Mouse (Mus musculus) mouse embryonic stem cell (cell line): Measurements from ENCODE around the gene Olfr1134.
"Not testable (repeated sequence)": the region's sequence is repeated elsewhere in the genome, so short reads cannot be mapped to it uniquely, and the experiment has no call there.

Source experiments
- in situ Hi-C, 2 experiments: fragments of 300-500 bp; cut with MboI; formaldehyde crosslinking; loops; 1 replicate in 1 of 2; 3 replicates in 1 of 2; pipeline ENCODE4 v1.14.3; 2019 to 2020; ENCODE audit warnings: low sequenced_read_pairs in 2 of 2, low pct_unique_long_range_greater_than_20kb in 1 of 2, mixed read lengths in 1 of 2; ENCODE audit not compliant: unreplicated experiment in 1 of 2

The Olfr1134 gene

GRCm38 (mm10) chr2:87658360-87658759, at the start of gene Olfr1134:
Gene Olfr1134 (minus strand): TSS chr2:87658460.
- in situ Hi-C loops: no loop called here

DNA sequence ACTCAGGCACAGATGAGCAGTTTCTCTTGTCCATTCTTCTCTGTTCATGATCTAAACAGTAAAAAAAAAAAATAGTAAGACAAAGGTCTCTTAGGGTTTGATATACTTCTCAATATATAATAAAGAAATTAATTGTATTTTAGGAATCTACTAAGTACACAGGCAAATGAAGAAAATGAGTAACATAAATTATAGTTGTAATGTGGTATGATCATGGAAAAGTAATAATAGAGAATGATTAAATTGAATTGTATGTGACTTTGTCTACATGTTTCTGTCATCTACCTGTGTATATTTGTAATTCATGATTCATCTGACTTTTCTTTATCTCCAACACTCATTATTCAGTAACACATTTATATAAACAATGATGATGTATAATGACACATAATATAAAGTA, 35.6 kb upstream of the Olfr1134 start, which contains the start of gene Olfr1136:
Gene Olfr1136, minus strand, starts transcription at position 101 of the 400 bp plus-strand sequence.
- in situ Hi-C loops: no loop called here

GRCm38 (mm10) chr2:87673564-87673963, 15.3 kb upstream of the Olfr1134 start, which contains the start of gene Olfr1135:
Gene Olfr1135 (minus strand): TSS chr2:87673664.
- in situ Hi-C loops: no loop called here

DNA sequence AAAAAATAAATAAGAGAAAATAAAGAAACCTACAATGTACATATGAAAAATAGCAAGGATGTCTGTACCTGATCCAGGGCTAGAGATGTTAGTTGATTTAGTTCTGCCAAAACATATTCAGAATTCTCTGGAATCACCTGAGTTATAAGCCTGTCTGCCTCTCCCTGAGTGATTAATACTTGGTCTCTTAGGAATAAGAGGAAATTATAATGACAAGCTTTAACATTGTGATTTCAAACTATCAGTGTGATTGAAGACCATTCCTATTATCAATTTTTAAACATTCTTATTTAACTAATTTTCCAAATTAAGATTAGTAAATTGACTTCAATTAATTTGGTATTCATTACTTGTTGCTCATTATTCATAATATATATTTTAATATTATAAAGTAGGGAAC, 11.0 kb downstream of the Olfr1134 start, which contains the start of gene Olfr1133:
Gene Olfr1133, minus strand, starts transcription at position 101 of the 400 bp plus-strand sequence.
- in situ Hi-C loops: no loop called here

DNA sequence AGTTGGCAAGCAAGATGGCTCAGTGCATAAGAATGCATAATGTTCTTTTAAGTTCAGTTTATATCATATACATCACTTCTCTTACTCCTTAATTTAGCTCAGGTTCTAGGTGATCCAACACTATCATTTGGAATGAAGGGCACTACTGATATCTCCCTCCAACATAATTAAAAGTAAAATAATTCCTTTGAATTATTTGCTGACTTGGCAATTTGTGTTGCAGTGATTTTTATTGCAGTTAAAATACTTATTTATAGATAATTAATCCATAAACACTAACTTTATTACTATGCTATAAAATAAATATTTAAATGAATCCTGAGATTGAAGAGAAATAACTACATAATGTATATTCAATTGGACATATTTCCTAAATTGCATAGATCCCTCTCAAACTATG, 15.8 kb downstream of the Olfr1134 start:
- in situ Hi-C loops: no loop called here

- in situ Hi-C loops: no loop called here
Observed at GRCm38 (mm10) chr2:87637435-87637834, 20.8 kb downstream of the Olfr1134 start, which contains the start of gene Olfr1132. Gene Olfr1132 (minus strand): TSS chr2:87637535.

- in situ Hi-C loops: loop anchor here in 1 of 2 experiments (10.0 kb wide), 1 partner anchor 152 kb away; no protein-coding TSS in a partner anchor
Observed at GRCm38 (mm10) chr2:87626804-87627203, 31.5 kb downstream of the Olfr1134 start, which contains the start of gene Olfr1131. Gene Olfr1131 (plus strand): TSS chr2:87627104.

DNA sequence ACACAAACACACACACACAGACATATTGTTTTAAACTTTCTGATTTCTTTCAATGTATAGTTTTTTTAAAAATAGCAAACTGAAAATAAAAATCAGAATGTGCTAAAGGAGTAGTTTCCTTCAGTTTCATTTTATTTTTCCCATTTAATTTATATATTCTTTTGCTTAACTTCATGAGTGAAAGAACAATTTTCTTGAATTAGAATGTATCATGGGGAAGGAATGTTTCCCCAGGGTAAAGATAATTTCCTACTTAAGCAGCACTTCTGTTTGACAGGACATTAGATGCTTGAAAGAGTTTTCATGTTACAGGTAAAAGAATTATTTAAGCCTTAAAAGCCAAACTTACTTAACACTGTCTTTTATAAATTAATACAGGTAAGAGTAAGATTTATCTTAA, 52.3 kb downstream of the Olfr1134 start, which contains the start of gene Olfr1130:
Gene Olfr1130, plus strand, starts transcription at position 301 of the 400 bp plus-strand sequence.
- in situ Hi-C loops: not testable (repeated sequence)
